In the genomic region with DNA sequence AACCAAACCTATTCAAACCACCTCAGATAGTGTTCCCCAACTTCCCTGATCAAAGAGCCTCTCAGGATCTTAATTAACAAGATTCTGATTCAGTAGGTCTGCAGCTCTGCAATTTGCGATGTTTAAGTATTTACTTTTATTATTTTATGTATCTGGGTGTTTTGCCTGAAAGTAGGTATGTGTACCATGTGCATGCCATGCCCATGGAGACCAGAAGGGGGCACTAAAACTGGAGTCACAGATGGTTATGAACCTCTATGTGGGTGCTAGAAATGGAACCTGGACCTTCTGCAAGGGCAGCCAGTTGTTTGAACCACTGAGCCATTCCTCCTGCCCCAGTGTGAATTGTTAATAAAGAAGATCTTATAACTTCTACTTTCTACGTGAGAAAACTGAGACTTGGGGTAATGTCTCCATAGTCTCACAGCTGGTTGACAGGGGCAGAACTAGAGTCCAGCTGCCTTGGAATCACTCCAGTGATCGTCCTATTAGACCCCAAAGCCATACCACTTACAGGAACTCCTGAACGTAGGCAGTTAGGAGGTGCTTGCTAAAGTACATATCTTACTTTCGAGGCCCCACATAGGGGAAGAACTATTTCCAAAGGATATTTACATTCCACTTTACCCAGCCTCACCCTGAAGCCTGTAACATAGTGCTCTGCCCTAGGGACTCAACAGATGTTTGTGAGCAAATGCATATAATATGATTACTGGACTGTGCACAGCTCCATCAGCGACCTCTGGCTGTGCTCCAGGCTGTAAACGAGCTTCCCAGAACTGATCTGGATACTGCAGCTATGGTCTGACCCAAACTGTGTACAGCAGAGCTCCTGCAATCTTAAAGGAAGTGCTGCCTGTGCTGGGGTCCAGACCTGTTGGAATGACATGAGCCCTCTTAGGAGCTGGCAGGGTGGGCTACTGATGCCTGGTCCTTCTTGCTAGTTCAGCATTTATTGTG, we compare ENCODE assay signal across 14 mouse cellular contexts. TPM values are rescaled to one million over a fixed set of nuclear protein-coding genes. Genes with fewer than 3 reads are reported as not detected.
A peak's percentile ranks its signal among the peaks of the same experiment; 100 is the strongest.
DNase-seq lines count a peak whose midpoint lies in the region; ATAC-seq and TF ChIP-seq lines count a peak whose summit lies in the region.
"Had no signal": no experiment of that assay in that cellular context is flagged by ENCODE, and none has a peak within 500 bp of the region (broad histone marks: within the 10 kb centered on the region; RNA-seq: fewer than 3 reads in every experiment).

No protein-coding gene starts in this region.

- H3K9me3 ChIP-seq in limb, embryonic 12.5 days: no peaks in the 10 kb centered on the region
- no peaks in the 10 kb centered on the region for H3K9me3 ChIP-seq in limb, embryonic 10.5 days (replicated peaks)
- no peaks in the 10 kb centered on the region for H3K9me3 ChIP-seq in limb, embryonic 14.5 days (ENCODE audit: control insufficient read depth, low read length)
- H3K9me3 ChIP-seq: neural tube, embryonic 12.5 days had no signal

- no peak overlapping the region for H3K9ac ChIP-seq in limb, embryonic 12.5 days (replicated peaks)
- no peak overlapping the region for H3K9ac ChIP-seq in limb, embryonic 14.5 days (ENCODE audit: low read depth, low read length, severe bottlenecking)
- H3K9ac ChIP-seq: neural tube, embryonic 12.5 days had no signal

- H3K27ac ChIP-seq in limb, embryonic 12.5 days: 0 out of 2 replicates have a peak overlapping the region, but pooled peaks have one; percentile 50
- H3K27ac ChIP-seq in limb, embryonic 10.5 days: no peak overlapping the region
- H3K27ac ChIP-seq in limb, embryonic 14.5 days (replicated peaks; ENCODE audit: low read depth, low read length): no peak overlapping the region
- H3K27ac ChIP-seq: neural tube, embryonic 12.5 days had no signal

- ATAC-seq in limb, embryonic 12.5 days (ENCODE audit: insufficient number of reproducible peaks, insufficient read depth, low FRiP score, low TSS enrichment, low read depth): peak; percentile 38; the same call in 1 of the 2 replicates
- peak; percentile 74 for ATAC-seq in limb, embryonic 14.5 days (ENCODE audit: low FRiP score, low read depth)
- ATAC-seq: hindbrain, embryonic 16.5 days had no signal

- peaks cover 6% of the 10 kb centered on the region; the same call in 1 of the 2 replicates for H3K27me3 ChIP-seq in limb, embryonic 12.5 days
- H3K27me3 ChIP-seq in limb, embryonic 10.5 days (ENCODE audit: low read depth, poor library complexity, severe bottlenecking): no peaks in the 10 kb centered on the region
- H3K27me3 ChIP-seq in limb, embryonic 14.5 days (ENCODE audit: control insufficient read depth, insufficient read depth, low read length): no peaks in the 10 kb centered on the region
- H3K27me3 ChIP-seq: neural tube, embryonic 12.5 days had no signal

- TF ChIP-seq POLR2A in limb, embryonic 14.5 days (IDR thresholded peaks at IDR 0.05; ENCODE audit: borderline replicate concordance, extremely low read depth, insufficient read depth, insufficient read length): no peak

- DNase-seq in gastrocnemius, postnatal 10 days: peak; percentile 52
- no peak for DNase-seq in gastrocnemius, postnatal 36 days
- no peak for DNase-seq in limb, embryonic 10.5 days (ENCODE audit: low spot score)
- DNase-seq in NIH3T3 (ENCODE audit: low read depth): peak; percentile 82
- DNase-seq in limb, embryonic 14.5 days (ENCODE audit: low spot score): peak; percentile 62
- DNase-seq in T-cell, adult 2 months (ENCODE audit: low spot score): no peak
- no peak for DNase-seq in embryo, embryonic 9.5 days (ENCODE audit: extremely low spot score)
- DNase-seq: adrenal gland, postnatal 25 days; liver had no signal

- H3K4me2 ChIP-seq in limb, embryonic 12.5 days: no peak overlapping the region
- H3K4me2 ChIP-seq in limb, embryonic 14.5 days (replicated peaks; ENCODE audit: low read depth, low read length, severe bottlenecking): no peak overlapping the region
- H3K4me2 ChIP-seq: neural tube, embryonic 12.5 days had no signal

- no peaks in the 10 kb centered on the region for H3K36me3 ChIP-seq in limb, embryonic 12.5 days
- H3K36me3 ChIP-seq in limb, embryonic 10.5 days: no peaks in the 10 kb centered on the region
- H3K36me3 ChIP-seq in limb, embryonic 14.5 days (ENCODE audit: control insufficient read depth, insufficient read depth, low read length): no peaks in the 10 kb centered on the region
- H3K36me3 ChIP-seq: neural tube, embryonic 12.5 days had no signal

- WGBS in limb, embryonic 12.5 days: 72% methylated on average over 7 of the region's 7 CpGs
- WGBS in limb, embryonic 10.5 days: 85% methylated on average over 7 of the region's 7 CpGs
- whole genome bisulfite sequencing in limb, embryonic 14.5 days: 49% methylated on average over 7 of the region's 7 CpGs

- peaks cover 13% of the 10 kb centered on the region for H3K4me1 ChIP-seq in limb, embryonic 12.5 days (replicated peaks)
- H3K4me1 ChIP-seq in limb, embryonic 10.5 days: peaks cover 25% of the 10 kb centered on the region
- peaks cover 12% of the 10 kb centered on the region for H3K4me1 ChIP-seq in limb, embryonic 14.5 days (ENCODE audit: control insufficient read depth, insufficient read depth, low read length)

- intact Hi-C loops in gastrocnemius, postnatal 36 days (cut with DNase I): no loop called here

- no peak overlapping the region for H3K4me3 ChIP-seq in limb, embryonic 12.5 days (replicated peaks)
- H3K4me3 ChIP-seq in limb, embryonic 10.5 days: no peak overlapping the region
- H3K4me3 ChIP-seq in limb, embryonic 14.5 days (replicated peaks; ENCODE audit: low read length): no peak overlapping the region
- H3K4me3 ChIP-seq: neural tube, embryonic 12.5 days had no signal

RNA-seq across cellular contexts. Expression of gene Amigo1, which starts 7.1 kb away (rescaled TPM):
- 10 to 100 TPM; 30.7 to 31.6 TPM for total RNA-seq in gastrocnemius, postnatal 10 days (2021)
- total RNA-seq in gastrocnemius, postnatal 36 days (2021): 10 to 100 TPM; 23.3 to 27.5 TPM
- 4.4 and 5.8 TPM in 2 replicates for polyA plus RNA-seq in limb, embryonic 12.5 days (2016; fragmentation: Nextera tagmentation; extraction: Ambion mirVana)
- polyA plus RNA-seq in limb, embryonic 10.5 days (2016; fragmentation: Nextera tagmentation; extraction: Ambion mirVana): 2.6 and 3.0 TPM in 2 replicates
- 11.3 and 14.8 TPM in 2 replicates for polyA plus RNA-seq in limb, embryonic 14.5 days (2012; rRNA removed)
- 5.4 and 5.7 TPM in 2 replicates for polyA plus RNA-seq in limb, embryonic 14.5 days (2014; fragmentation: Nextera tagmentation; extraction: Ambion mirVana)

RNA-seq across cellular contexts. Expression of gene Cyb561d1, which starts 22.0 kb away (rescaled TPM):
- 1 to 10 TPM; 3.5 to 4.2 TPM for total RNA-seq in gastrocnemius, postnatal 10 days (2021)
- total RNA-seq in gastrocnemius, postnatal 36 days (2021): 1 to 10 TPM; 2.5 to 3.1 TPM
- 1.7 TPM in 2 replicates for polyA plus RNA-seq in limb, embryonic 12.5 days (2016; fragmentation: Nextera tagmentation; extraction: Ambion mirVana)
- polyA plus RNA-seq in limb, embryonic 10.5 days (2016; fragmentation: Nextera tagmentation; extraction: Ambion mirVana): 1.6 and 2.1 TPM in 2 replicates
- polyA plus RNA-seq in limb, embryonic 14.5 days (2012; rRNA removed): 3.8 and 5.0 TPM in 2 replicates
- polyA plus RNA-seq in limb, embryonic 14.5 days (2014; fragmentation: Nextera tagmentation; extraction: Ambion mirVana): 1.7 and 2.0 TPM in 2 replicates

RNA-seq across cellular contexts. Expression of gene Gpr61, which starts 24.4 kb away (rescaled TPM):
- total RNA-seq in gastrocnemius, postnatal 10 days (2021): under 1 TPM; 0.14 to 0.27 TPM
- not detected for total RNA-seq in gastrocnemius, postnatal 36 days (2021)
- polyA plus RNA-seq in limb, embryonic 12.5 days (2016; fragmentation: Nextera tagmentation; extraction: Ambion mirVana): 0.05 and 0.10 TPM in 2 replicates
- 0.08 TPM in 1 of 2 replicates, not detected in the other for polyA plus RNA-seq in limb, embryonic 10.5 days (2016; fragmentation: Nextera tagmentation; extraction: Ambion mirVana)
- polyA plus RNA-seq in limb, embryonic 14.5 days (2012; rRNA removed): 0.20 and 0.26 TPM in 2 replicates
- 0.10 and 0.14 TPM in 2 replicates for polyA plus RNA-seq in limb, embryonic 14.5 days (2014; fragmentation: Nextera tagmentation; extraction: Ambion mirVana)
- total RNA-seq: common myeloid progenitor, adult 5-6 weeks; gastrocnemius, adult 18-20 months had no signal

RNA-seq across cellular contexts. Expression of gene Atxn7l2, which starts 31.7 kb away (rescaled TPM):
- 10 to 100 TPM; 13.2 to 18.4 TPM for total RNA-seq in gastrocnemius, postnatal 10 days (2021)
- 1 to 10 TPM; 5.7 to 6.1 TPM for total RNA-seq in gastrocnemius, postnatal 36 days (2021)
- 25.2 and 26.0 TPM in 2 replicates for polyA plus RNA-seq in limb, embryonic 12.5 days (2016; fragmentation: Nextera tagmentation; extraction: Ambion mirVana)
- polyA plus RNA-seq in limb, embryonic 10.5 days (2016; fragmentation: Nextera tagmentation; extraction: Ambion mirVana): 23.3 and 25.7 TPM in 2 replicates
- 37.0 and 45.2 TPM in 2 replicates for polyA plus RNA-seq in limb, embryonic 14.5 days (2012; rRNA removed)
- polyA plus RNA-seq in limb, embryonic 14.5 days (2014; fragmentation: Nextera tagmentation; extraction: Ambion mirVana): 22.9 and 23.7 TPM in 2 replicates

RNA-seq across cellular contexts. Expression of gene Gnai3, which starts 33.1 kb away (rescaled TPM):
- total RNA-seq in gastrocnemius, postnatal 10 days (2021): 10 to 100 TPM; 28.2 to 33.2 TPM
- 10 to 100 TPM in 1 of 2 experiments, 1 to 10 TPM in 1; 9.7 to 11.3 TPM for total RNA-seq in gastrocnemius, postnatal 36 days (2021)
- 192 and 199 TPM in 2 replicates for polyA plus RNA-seq in limb, embryonic 12.5 days (2016; fragmentation: Nextera tagmentation; extraction: Ambion mirVana)
- polyA plus RNA-seq in limb, embryonic 10.5 days (2016; fragmentation: Nextera tagmentation; extraction: Ambion mirVana): 178 and 197 TPM in 2 replicates
- 81.8 and 89.8 TPM in 2 replicates for polyA plus RNA-seq in limb, embryonic 14.5 days (2012; rRNA removed)
- 165 and 166 TPM in 2 replicates for polyA plus RNA-seq in limb, embryonic 14.5 days (2014; fragmentation: Nextera tagmentation; extraction: Ambion mirVana)

Comparison
In these comparisons a context has a peak if more than half of its experiments do, and no peak if none do; other contexts are left out.
1. DNase-seq: peak in gastrocnemius, postnatal 10 days (single experiment), NIH3T3 (single experiment) and limb, embryonic 14.5 days (single experiment); none in gastrocnemius, postnatal 36 days (0 of 2), limb, embryonic 10.5 days (single experiment), T-cell, adult 2 months (single experiment) and embryo, embryonic 9.5 days (single experiment).